Mouse (Mus musculus) G1E (cell line): ENCODE results near the gene Vegfc.

Source experiments
- CTCF ChIP-seq: IDR thresholded peaks from 2 replicates; pipeline ENCODE4 v1.5.1; 2012; ENCODE audit warnings: low read depth, low read length, inconsistent platforms, mixed read lengths
- GATA1 ChIP-seq: IDR thresholded peaks from 2 replicates; pipeline ENCODE4 v1.6.1; 2012; ENCODE audit warnings: borderline replicate concordance, low read length, inconsistent platforms, mixed read lengths
- GATA2 ChIP-seq: IDR thresholded peaks from 2 replicates; pipeline ENCODE4 v1.6.1; 2012; ENCODE audit warnings: low read depth, low read length, inconsistent platforms, borderline replicate concordance
- POLR2AphosphoS5 ChIP-seq: IDR thresholded peaks from 2 replicates; pipeline ENCODE4 v1.6.1; 2012; ENCODE audit warnings: low read depth, low read length, inconsistent platforms; ENCODE audit not compliant: insufficient replicate concordance
- TAL1 ChIP-seq: conservative IDR thresholded peaks from 2 replicates; pipeline ENCODE4 v1.6.1; 2012; ENCODE audit warnings: low read depth, low read length, inconsistent platforms, mixed read lengths

GRCm38 (mm10) chr8:54077271-54078120 is at the start of gene Vegfc:
- no peak for TF ChIP-seq CTCF
- no peak for TF ChIP-seq GATA1
- TF ChIP-seq TAL1, result no peak
- TF ChIP-seq POLR2AphosphoS5, result no peak
- no peak for TF ChIP-seq GATA2
